Mouse (Mus musculus) G1E (cell line): ENCODE results near the gene Keap1. TPM values are rescaled to one million over a fixed set of nuclear protein-coding genes. Genes with fewer than 3 reads are reported as not detected.
"Not testable (repeated sequence)": the region's sequence is repeated elsewhere in the genome, so short reads cannot be mapped to it uniquely, and the experiment has no call there.

Experiments used
- ATAC-seq: 2 replicates; pipeline ENCODE4 v1.8.0; 2016; ENCODE audit warnings: mild to moderate bottlenecking; ENCODE audit not compliant: insufficient number of reproducible peaks, poor library complexity, low FRiP score, severe bottlenecking; ENCODE audit errors: extremely low read depth
- DNase-seq: peaks from one replicate; pipeline ENCODE4 v3.0.0; 2012; ENCODE audit warnings: low spot score
- H3K27me3 ChIP-seq: 2 replicates; pipeline ENCODE4 v1.6.1; 2012; ENCODE audit warnings: mild to moderate bottlenecking, low read length, inconsistent platforms; ENCODE audit not compliant: insufficient read depth
- H3K36me3 ChIP-seq: replicated peaks from 2 replicates; pipeline ENCODE3; 2012; ENCODE audit warnings: mild to moderate bottlenecking, inconsistent platforms
- H3K4me1 ChIP-seq: 2 replicates; pipeline ENCODE4 v1.6.1; 2012; ENCODE audit warnings: low read depth, low read length, inconsistent platforms, mixed read lengths; ENCODE audit not compliant: insufficient read depth
- H3K4me3 ChIP-seq: 2 replicates; pipeline ENCODE4 v1.5.1; 2012; ENCODE audit warnings: low read depth, mild to moderate bottlenecking, inconsistent platforms, low read length, moderate library complexity, mixed read lengths
- H3K9me3 ChIP-seq: replicated peaks from 2 replicates; pipeline ENCODE4 v1.6.1; 2012; ENCODE audit warnings: inconsistent platforms
- CTCF ChIP-seq: IDR thresholded peaks from 2 replicates; pipeline ENCODE4 v1.5.1; 2012; ENCODE audit warnings: low read depth, low read length, inconsistent platforms, mixed read lengths
- GATA1 ChIP-seq: IDR thresholded peaks from 2 replicates; pipeline ENCODE4 v1.6.1; 2012; ENCODE audit warnings: borderline replicate concordance, low read length, inconsistent platforms, mixed read lengths
- GATA2 ChIP-seq: IDR thresholded peaks from 2 replicates; pipeline ENCODE4 v1.6.1; 2012; ENCODE audit warnings: low read depth, low read length, inconsistent platforms, borderline replicate concordance
- POLR2AphosphoS5 ChIP-seq: IDR thresholded peaks from 2 replicates; pipeline ENCODE4 v1.6.1; 2012; ENCODE audit warnings: low read depth, low read length, inconsistent platforms; ENCODE audit not compliant: insufficient replicate concordance
- TAL1 ChIP-seq: conservative IDR thresholded peaks from 2 replicates; pipeline ENCODE4 v1.6.1; 2012; ENCODE audit warnings: low read depth, low read length, inconsistent platforms, mixed read lengths
- polyA plus RNA-seq: library from polyadenylated mRNA; stranded (reverse); fragments of >175 nt; gene quantifications from 2 replicates; pipeline ENCODE4 v1.2.3, GENCODE M21; 2012
- total RNA-seq, 2 experiments: library from RNA; stranded (forward) in 1 of 2; stranded (reverse) in 1 of 2; fragments of 200-1000 nt in 1 of 2; fragments of >200 nt in 1 of 2; fragmentation: Nextera tagmentation in 1 of 2; gene quantifications; 2 replicates each; pipeline ENCODE4 v1.2.3; 2014 to 2017

Keap1 gene
- total and polyA plus RNA-seq, 3 experiments: 21.3 to 73.3 (median 46.4) TPM

DNA sequence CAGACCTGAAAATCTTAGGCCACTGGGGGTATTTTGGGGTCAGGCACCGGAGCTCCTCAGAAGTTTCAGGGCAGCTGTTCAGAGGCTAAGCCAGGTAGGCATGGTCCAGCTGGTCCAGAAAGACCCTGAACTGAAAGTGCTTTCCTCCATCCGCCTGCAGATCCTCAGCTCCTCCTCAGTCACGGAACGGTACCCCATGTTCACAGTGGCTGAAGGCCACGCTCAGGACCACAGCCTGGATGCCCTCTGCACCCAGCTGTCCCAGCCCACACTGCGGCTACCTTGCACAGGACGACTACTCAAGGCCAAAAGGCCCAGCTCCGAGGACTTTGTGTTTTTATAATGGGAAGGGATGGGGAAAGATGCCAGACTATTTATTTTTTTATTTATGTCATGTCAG, 33.9 kb upstream of the Keap1 start:
- peaks cover 61% of the 10 kb centered on the region for H3K4me1 ChIP-seq
- no peak overlapping the region for H3K4me3 ChIP-seq
- ATAC-seq (no peak), DNase-seq (no peak)
- no peaks in the 10 kb centered on the region for H3K9me3 ChIP-seq
- H3K36me3 ChIP-seq: peaks cover 99% of the 10 kb centered on the region
- no peaks in the 10 kb centered on the region for H3K27me3 ChIP-seq
- TF ChIP-seq GATA2: no peak
- TF ChIP-seq CTCF: no peak
- no peak for TF ChIP-seq POLR2AphosphoS5
- TF ChIP-seq GATA1: no peak
- no peak for TF ChIP-seq TAL1

- ATAC-seq (no peak), DNase-seq (no peak)
- Histone ChIP-seq H3K36me3 (peaks cover 98% of the 10 kb centered on the region), H3K4me1 (peaks cover 61% of the 10 kb centered on the region), H3K9me3 (no peaks in the 10 kb centered on the region), H3K27me3 (no peaks in the 10 kb centered on the region), H3K4me3 (no peak overlapping the region)
- TF ChIP-seq TAL1 (no peak), GATA1 (no peak), POLR2AphosphoS5 (no peak), GATA2 (no peak), CTCF (no peak)
These were observed 33.2 kb upstream of the Keap1 start for GRCm38 (mm10) chr9:21272391-21272790.

- H3K4me1 ChIP-seq: peaks cover 55% of the 10 kb centered on the region
These were observed 30.4 kb upstream of the Keap1 start for GRCm38 (mm10) chr9:21269590-21269989.

DNA sequence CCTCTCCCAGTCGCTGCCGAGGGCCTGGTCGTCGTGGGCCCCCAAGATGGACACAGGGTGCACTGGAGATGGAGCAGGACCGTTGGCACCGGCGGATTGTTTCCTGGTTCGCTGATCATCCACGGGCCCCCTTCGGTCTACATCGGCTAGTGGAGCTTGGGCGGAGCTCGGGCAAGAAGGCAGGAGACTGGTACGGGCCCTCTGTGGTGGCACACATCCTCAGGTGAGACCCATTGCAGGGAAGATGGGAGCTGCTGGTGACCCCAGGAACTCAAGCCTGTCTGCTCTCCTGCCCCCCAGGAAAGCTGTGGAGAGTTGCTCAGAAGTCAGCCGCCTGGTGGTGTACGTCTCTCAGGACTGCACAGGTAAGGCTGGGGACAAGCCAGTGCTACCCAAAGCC, 29.1 kb upstream of the Keap1 start:
- TF ChIP-seq CTCF (no peak), GATA2 (no peak), TAL1 (no peak), GATA1 (no peak), POLR2AphosphoS5 (no peak)
- Histone ChIP-seq H3K27me3 (no peaks in the 10 kb centered on the region), H3K4me1 (peaks cover 54% of the 10 kb centered on the region), H3K36me3 (peaks cover 70% of the 10 kb centered on the region), H3K9me3 (no peaks in the 10 kb centered on the region), H3K4me3 (no peak overlapping the region)
- no peak for DNase-seq
- ATAC-seq: no peak

More at GRCm38 (mm10) chr9:21269590-21269989, 30.4 kb upstream of the Keap1 start:
- H3K27me3 ChIP-seq, H3K4me3 ChIP-seq, DNase-seq, H3K9me3 ChIP-seq, ATAC-seq: not testable (repeated sequence)
- H3K36me3 ChIP-seq: peaks cover 83% of the 10 kb centered on the region

- peak overlapping the region; percentile 38; the same call in 1 of the 2 replicates for H3K4me3 ChIP-seq
- no peaks in the 10 kb centered on the region for H3K27me3 ChIP-seq
- ATAC-seq (no peak), DNase-seq (no peak)
- TF ChIP-seq GATA1: no peak
- no peak for TF ChIP-seq POLR2AphosphoS5
- TF ChIP-seq CTCF: no peak
- TF ChIP-seq GATA2: no peak
- no peak for TF ChIP-seq TAL1
- no peaks in the 10 kb centered on the region for H3K9me3 ChIP-seq
- H3K4me1 ChIP-seq: peaks cover 48% of the 10 kb centered on the region
- peaks cover 56% of the 10 kb centered on the region for H3K36me3 ChIP-seq
These were observed 27.7 kb upstream of the Keap1 start for GRCm38 (mm10) chr9:21266889-21267288.

GRCm38 (mm10) chr9:21265611-21266010, 26.4 kb upstream of the Keap1 start:
- ATAC-seq: no peak
- Histone ChIP-seq H3K4me3 (peak overlapping the region; percentile 90), H3K9me3 (no peaks in the 10 kb centered on the region), H3K27me3 (no peaks in the 10 kb centered on the region), H3K36me3 (peaks cover 43% of the 10 kb centered on the region), H3K4me1 (peaks cover 54% of the 10 kb centered on the region)
- TF ChIP-seq CTCF: no peak
- no peak for TF ChIP-seq POLR2AphosphoS5
- no peak for TF ChIP-seq GATA2
- no peak for TF ChIP-seq GATA1
- TF ChIP-seq TAL1: no peak
- no peak for DNase-seq
